In the genomic region with DNA sequence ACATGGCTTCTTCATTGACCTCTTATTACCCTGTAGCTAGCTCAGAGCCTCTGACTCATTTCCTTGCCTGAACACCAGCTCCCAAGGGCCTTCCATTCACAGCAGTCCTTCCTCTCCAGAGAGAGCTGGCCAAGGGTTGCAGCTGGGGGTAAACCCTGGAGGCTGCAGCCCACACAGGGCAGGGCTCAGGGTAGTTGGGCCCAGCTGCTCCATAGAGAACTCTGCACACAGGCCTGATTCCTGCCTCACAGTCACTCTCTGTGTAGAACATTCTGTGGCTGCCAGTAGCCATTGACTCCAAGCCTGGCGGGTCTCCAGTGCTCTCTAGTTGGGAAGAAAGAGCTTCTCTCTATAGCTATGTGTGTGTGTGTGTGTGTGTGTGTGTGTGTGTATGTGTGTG, we compare ENCODE assay signal across 8 mouse cellular contexts.
DNase-seq lines count a peak whose midpoint lies in the region; ATAC-seq and TF ChIP-seq lines count a peak whose summit lies in the region.

No protein-coding gene starts in this region.

- no peak for DNase-seq in hindbrain, embryonic 14.5 days (ENCODE audit: low spot score)
- peak; percentile 42 for DNase-seq in brain, embryonic 14.5 days (ENCODE audit: low read depth)
- peak; percentile 69 for DNase-seq in heart, adult 8-10 months (ENCODE audit: low spot score)
- peak; percentile 24 to 34 for DNase-seq in layer of hippocampus, postnatal 25 days (ENCODE audit: extremely low spot score in 1 of 2, low spot score in 1 of 2)
- DNase-seq in thymus, postnatal 14 days, result no peak
- no peak for DNase-seq in testis, postnatal 10 days (ENCODE audit: low spot score)
- no peak for DNase-seq in retina, postnatal 1 day

- no peak overlapping the region for H3K9ac ChIP-seq in hindbrain, embryonic 16.5 days (ENCODE audit: low read depth, low read length)
- no peak overlapping the region for H3K9ac ChIP-seq in hindbrain, embryonic 14.5 days

- no peak overlapping the region for H3K4me3 ChIP-seq in hindbrain, embryonic 16.5 days (ENCODE audit: low read length)
- H3K4me3 ChIP-seq in hindbrain, embryonic 14.5 days (replicated peaks; ENCODE audit: low read length), result no peak overlapping the region

- no peaks in the 10 kb centered on the region for H3K36me3 ChIP-seq in hindbrain, embryonic 16.5 days (ENCODE audit: control insufficient read depth, insufficient read depth, low read length)
- H3K36me3 ChIP-seq in hindbrain, embryonic 14.5 days (replicated peaks; ENCODE audit: control insufficient read depth, insufficient read depth), result no peaks in the 10 kb centered on the region

- no peak for TF ChIP-seq POLR2A in brain, embryonic 14.5 days (IDR thresholded peaks at IDR 0.05; ENCODE audit: borderline replicate concordance, extremely low read depth, insufficient read depth, insufficient read length, poor library complexity, severe bottlenecking)

- WGBS in hindbrain, embryonic 16.5 days, result 100% methylated on average over 1 of the region's 1 CpGs
- WGBS in hindbrain, embryonic 14.5 days, result 78% methylated on average over 1 of the region's 1 CpGs

- TF ChIP-seq CTCF in brain, embryonic 14.5 days (IDR thresholded peaks at IDR 0.05; ENCODE audit: borderline replicate concordance, extremely low read depth, insufficient read depth, insufficient read length), result no peak

- peak; percentile 84 for ATAC-seq in hindbrain, embryonic 16.5 days
- no peak for ATAC-seq in hindbrain, embryonic 14.5 days (ENCODE audit: low FRiP score)

- no peak overlapping the region for H3K27ac ChIP-seq in hindbrain, embryonic 16.5 days (ENCODE audit: low read depth, low read length)
- H3K27ac ChIP-seq in hindbrain, embryonic 14.5 days, result no peak overlapping the region

- H3K9me3 ChIP-seq in hindbrain, embryonic 16.5 days (ENCODE audit: control insufficient read depth, low read length), result no peaks in the 10 kb centered on the region
- H3K9me3 ChIP-seq in hindbrain, embryonic 14.5 days (ENCODE audit: control insufficient read depth, low read length), result no peaks in the 10 kb centered on the region

- no peak overlapping the region for H3K4me2 ChIP-seq in hindbrain, embryonic 16.5 days (ENCODE audit: low read length)
- no peak overlapping the region for H3K4me2 ChIP-seq in hindbrain, embryonic 14.5 days (replicated peaks)

- no peaks in the 10 kb centered on the region for H3K4me1 ChIP-seq in hindbrain, embryonic 16.5 days (ENCODE audit: control insufficient read depth, insufficient read depth, low read depth, low read length)
- no peaks in the 10 kb centered on the region for H3K4me1 ChIP-seq in hindbrain, embryonic 14.5 days (replicated peaks; ENCODE audit: control insufficient read depth, insufficient read depth, low read length)

- H3K27me3 ChIP-seq in hindbrain, embryonic 16.5 days (replicated peaks; ENCODE audit: control insufficient read depth, insufficient read depth, low read length), result no peaks in the 10 kb centered on the region
- H3K27me3 ChIP-seq in hindbrain, embryonic 14.5 days (ENCODE audit: control insufficient read depth, insufficient read depth, low read length), result no peaks in the 10 kb centered on the region

Comparison
In these comparisons a context has a peak if more than half of its experiments do, and no peak if none do; other contexts are left out.
1. DNase-seq: peak in brain, embryonic 14.5 days (single experiment), heart, adult 8-10 months (single experiment) and layer of hippocampus, postnatal 25 days (2 of 2); none in hindbrain, embryonic 14.5 days (single experiment), thymus, postnatal 14 days (single experiment), testis, postnatal 10 days (single experiment) and retina, postnatal 1 day (single experiment).